Mouse (Mus musculus) frontal cortex, postnatal 10 days (tissue): ENCODE measurements around the gene C1ql4.
"Not testable (repeated sequence)": the region's sequence is repeated elsewhere in the genome, so short reads cannot be mapped to it uniquely, and the experiment has no call there.

Source experiments
- DNase-seq, 2 experiments: peaks; one replicate each; pipeline ENCODE4 v3.0.0; 2022; ENCODE audit warnings: low spot score in 2 of 2, mixed read lengths in 1 of 2

C1ql4 gene

DNA sequence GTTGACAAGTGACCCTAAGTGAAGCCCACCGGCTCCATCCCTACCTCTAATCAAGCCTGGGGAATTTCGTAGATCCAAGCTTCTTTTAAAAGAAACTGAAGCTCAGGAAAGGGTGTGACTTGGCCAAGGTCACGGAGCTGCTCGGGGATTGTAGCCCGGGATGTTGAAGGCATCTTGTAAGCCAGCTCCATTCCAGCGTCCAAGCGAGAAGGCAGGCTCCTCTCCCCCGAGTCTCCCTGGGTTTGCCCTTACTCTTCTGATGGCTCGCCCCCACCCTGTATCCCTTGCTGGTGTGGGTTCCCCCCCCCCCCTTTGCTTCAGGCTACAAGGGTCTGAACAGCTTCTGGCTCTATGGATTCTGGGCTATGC is 10.9 kb upstream of the C1ql4 start:
- no peak for DNase-seq

DNA sequence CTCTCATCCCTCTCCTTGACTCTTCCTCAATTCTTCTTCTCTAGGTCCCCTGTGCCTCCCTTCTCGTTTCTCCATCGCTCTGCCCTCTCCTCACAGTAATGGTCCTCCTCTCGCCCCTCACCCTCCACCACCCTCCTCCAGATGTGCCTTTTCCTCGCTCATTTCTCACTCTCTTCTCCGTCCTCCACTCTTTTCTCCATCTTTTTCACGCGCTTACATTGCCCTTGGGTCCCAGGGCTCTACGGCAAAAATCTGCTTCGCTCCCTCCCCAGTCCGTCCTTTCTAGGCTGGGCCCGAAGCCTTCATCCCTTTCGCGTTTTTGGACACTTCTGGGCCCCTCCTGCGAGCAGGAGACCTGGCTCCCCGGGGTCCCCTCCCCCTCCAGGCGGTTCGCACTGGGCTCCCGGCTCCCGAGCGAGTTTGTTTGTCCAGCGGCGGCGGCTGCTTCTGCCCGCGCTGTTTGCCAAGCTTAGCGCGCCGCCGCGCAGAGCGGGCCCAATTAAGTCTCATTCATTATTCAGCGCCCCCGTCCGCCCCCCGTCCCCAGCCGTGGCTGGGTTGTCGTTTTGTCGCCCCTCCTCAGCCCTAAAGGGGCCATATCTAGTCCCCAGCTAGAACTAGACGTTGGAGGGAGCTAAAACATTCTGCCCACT is 10.3 kb upstream of the C1ql4 start:
- DNase-seq = no peak

DNA sequence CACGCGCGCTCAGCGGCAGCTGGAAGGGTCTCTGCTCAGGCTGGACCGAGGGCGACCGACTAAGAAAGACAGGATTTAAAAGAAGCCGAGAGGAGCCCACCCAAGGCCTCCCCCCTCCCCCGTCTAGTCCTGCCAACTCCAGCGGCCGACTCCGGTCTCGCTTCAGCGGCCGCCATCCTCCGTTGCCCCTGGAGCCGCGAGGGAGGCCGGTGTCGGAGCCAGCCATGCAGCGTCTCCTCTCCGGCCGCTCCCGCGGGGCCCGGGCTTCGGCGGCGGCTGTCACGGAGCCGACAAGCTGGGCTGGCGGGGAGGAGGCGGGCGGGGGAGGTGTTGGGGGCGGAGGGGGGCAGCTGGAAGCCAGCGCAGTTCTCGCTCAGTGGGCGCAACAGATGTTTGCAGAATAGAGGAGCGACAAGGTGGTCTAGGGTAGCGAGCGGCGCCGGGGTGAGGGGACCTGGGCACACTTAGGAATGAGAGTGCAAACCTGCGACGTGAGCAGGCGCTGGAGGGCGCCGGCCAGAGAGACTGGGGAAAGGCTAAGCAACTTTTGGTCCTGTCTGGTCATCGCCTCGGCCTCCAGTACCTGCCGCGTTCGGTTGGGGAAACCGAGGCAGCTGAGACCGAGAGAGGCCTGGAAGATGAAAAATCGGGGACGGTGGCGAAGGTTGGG is 9.3 kb upstream of the C1ql4 start:
- DNase-seq = no peak

DNA sequence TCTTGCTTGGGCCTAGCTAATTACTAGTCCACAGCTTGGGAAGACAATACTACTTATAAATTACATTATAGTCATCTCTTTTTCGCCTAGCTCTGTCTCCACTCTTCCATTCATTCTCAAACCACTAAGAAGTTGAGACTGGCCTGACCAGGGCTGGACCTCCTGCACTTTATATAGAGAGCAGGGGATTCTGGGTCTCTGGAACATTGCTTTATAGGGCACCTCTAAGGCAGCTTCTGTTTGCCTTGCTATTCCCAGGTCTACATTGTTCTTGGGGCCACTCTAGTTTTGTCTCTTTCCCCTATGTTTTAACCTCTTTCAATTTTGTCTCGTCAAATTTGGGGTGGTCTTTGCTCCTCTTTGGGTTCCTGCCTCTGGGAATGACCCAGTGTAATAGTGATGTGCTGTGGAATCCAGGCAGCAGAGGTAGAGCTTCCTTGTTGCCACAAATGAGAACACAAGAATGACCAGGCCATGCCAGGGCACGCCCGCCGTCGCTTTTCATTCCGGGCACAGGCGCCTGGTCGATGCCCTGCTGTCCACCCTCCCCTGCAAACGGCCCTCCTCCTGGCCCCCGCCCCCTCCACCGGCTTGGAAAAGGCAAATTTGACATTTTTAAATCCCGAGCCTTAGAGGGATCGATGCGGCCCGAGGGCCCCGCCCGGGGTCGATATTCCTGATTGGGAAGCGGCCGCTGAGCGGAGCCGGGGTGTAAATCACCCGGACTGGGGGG is 8.6 kb upstream of the C1ql4 start:
- no peak for DNase-seq

DNA sequence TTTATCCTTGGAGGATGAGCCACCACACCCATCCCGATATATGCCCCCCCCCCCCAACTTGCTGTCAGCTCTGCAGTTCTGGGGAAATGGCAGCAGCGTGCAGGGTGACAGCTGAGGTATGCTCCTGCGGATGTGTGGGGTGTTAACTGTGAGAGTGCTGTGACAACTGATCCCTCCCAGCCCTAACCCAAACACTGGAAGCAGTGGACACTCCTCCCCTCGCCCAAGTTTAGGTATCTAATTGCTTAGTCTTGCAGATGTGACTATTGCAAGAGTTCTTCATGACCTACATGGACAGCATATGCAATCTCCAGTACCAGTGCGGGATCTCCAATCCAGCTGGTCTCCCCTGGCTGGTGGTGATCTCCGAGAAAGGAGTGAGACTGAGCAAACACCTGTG is 7.7 kb upstream of the C1ql4 start:
- no peak for DNase-seq

DNA sequence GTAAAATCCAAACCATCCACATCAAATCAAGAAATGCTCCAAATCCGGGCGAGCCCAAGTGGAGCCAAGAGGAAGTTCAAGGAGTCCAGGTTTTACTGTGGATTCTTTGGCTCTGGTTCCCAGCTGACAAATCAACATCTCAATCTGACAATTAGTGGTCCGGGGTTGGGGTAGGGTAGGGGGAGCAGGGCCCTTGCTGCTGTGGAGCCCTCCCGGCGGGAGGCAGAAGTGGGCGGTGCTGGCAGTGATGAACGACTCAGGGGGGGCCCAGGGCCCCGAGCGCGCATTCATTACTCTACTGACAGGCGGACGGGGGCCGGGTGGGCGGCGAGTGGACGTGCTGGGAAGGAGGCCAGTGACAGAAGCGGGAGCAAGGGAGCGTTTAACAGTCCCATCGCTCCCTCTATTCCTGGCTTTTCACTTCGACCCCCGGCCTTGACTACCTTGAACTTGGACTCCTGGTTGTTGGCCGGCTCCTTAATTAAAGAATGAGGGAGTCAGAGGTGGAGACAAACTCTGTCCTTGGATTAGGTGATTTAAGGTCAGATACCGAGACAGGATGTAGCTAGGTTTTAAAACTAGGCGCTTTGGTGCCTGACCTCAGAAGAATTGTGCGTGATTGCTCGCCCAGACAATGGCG is 7.1 kb upstream of the C1ql4 start:
- DNase-seq = peak in 1 of 2 experiments; percentile 37

DNA sequence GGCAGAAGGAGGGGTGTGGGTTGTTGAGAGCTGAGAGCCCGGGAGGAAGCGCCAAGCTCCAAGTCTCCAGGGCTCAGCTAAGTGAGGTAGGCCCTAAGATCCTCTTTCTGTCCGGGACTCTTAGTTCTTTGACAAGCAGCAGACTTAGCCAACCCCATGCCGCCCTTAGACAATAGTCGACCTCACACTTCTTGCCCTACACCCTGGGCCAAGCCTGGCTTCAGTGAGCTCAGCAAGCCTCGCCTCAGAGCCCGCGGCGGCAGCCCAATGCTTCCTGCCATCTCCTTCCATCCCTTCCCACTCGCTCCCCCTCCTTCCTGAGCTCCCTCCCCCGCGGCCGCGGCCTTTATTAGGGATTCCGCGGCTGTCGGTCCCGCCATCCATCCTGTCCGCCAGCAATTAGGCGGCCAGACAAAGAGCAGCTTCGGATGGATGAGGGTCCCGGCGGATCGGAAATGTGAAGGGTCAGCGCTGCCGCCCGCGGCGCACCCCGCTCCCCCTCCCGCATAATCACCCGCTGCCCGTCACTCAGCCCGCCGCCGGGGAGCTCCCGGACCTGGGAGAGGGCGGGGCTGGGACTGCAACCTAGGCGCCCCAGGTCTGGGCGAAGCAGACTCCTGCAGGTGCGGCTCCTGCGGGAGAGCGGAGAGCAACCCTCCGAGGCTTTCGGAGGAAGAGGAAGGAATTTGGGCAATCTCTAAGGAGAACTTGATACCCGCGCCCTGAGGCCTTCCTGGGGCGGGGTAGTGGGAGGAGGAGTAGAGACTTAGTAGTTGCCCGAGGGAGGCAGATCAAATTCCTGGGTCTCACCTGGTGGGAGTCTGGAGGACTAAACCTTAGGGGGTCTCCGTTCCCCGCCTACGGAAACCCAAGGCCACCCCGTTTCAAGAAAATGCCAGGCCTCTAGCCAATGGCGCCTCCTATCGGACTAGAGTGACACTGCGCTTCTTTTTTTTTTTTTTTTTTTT is 6.0 kb upstream of the C1ql4 start:
- peak in 1 of 2 experiments; percentile 31 for DNase-seq

DNA sequence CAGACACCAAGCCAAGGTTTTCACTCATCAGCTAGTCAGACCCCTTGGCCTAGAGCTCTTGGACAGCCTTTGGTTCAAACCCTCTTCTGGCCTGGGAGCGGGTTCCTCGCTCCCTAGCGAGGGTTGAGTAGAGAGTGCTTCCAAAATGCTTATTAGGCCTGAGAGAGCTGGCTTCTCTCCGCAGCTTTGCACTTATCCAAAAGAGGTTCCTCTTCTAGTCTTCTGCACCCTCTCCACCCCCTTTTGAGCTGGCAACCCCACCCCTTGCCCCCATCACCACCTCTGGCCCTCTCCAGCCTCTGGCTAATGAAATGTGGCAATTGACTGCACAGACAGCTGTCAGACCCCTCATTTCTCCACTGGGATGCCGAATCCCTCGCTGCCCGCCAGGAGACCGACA is 5.3 kb upstream of the C1ql4 start, which contains the start of gene Dnajc22:
TSS of gene Dnajc22 (plus strand) at position 301 of the 400 bp plus-strand sequence.
- no peak for DNase-seq

DNA sequence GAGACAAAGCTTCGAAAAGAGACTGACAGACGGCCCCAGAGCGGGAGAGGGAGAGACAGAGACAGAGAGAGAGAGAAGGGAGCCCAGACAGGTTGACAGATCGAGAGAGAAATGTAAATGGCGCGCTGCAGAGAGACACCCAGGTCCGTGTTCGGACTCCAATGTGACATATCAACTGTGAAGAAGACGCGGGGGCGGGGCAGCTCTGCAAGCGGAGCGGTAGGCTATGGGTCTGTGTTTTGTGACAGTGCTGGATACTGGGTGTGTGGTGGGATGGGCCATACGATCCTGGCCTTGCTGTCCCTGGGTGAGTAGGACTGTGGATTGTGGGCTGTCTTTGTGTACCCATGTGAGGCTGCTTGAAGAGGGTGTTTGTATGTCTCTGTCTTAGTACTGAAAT is 1.5 kb upstream of the C1ql4 start:
- no peak for DNase-seq

DNA sequence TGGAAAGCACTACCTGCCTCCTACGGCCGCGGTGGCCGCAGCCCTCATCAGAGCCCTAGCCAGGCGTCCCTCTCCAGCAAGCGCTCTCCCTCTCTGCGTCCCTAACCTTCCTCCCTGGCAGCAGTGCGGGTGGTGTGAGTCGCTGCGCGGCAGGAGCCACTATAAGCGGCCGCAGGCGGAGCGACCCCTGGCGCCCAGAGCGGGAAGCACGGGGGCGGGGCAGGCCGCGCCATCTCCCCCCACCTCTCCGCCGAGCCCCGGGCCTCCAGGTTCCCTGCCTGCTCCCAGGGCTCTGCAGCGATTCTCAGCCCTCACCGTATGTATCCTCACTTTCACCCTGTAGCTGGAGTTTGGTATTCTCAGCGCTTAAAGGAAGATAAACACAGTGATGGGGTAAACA is 675 bp upstream of the C1ql4 start:
- DNase-seq = peak in 1 of 2 experiments; percentile 64

DNA sequence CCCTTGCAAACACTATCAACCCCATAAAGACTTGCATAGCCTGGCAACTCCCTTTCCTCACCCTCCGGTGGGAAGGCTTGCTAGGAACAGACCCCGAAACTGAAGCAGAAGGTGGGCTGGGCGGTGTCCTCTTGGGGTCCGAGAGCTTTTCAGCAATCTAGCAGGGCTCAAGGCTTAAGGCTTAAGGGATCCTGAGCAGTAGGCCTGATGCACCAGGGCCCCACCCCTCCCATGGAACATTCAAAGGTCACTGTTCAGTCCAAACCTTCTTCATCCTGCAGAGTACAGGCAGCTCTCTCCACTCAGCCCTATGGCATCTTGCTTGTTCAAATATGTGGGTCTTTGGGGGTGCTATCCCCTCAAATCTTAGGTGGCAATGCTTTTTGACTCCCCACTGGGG is 1.6 kb downstream of the C1ql4 start:
- DNase-seq = no peak

DNA sequence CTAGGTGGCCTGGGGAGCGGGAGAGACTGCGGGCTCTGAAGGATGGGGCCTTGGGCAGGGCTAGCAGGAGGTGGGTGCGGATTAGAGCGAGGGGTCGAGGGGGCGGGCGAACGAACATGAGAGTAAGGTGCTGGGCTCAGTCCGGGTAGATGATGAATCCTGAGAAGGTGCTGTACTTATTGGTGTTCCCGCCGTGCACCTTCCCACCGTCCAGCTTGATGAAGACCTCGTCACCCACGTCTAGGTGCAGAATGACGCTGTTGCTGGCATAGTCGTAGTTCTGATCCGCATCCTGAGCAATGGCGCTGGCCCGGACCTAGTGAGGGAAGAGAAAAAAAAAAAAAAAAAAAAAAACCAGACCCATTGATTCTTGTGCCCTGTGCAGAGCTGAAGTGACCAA is 3.0 kb downstream of the C1ql4 start:
- no peak for DNase-seq

DNA sequence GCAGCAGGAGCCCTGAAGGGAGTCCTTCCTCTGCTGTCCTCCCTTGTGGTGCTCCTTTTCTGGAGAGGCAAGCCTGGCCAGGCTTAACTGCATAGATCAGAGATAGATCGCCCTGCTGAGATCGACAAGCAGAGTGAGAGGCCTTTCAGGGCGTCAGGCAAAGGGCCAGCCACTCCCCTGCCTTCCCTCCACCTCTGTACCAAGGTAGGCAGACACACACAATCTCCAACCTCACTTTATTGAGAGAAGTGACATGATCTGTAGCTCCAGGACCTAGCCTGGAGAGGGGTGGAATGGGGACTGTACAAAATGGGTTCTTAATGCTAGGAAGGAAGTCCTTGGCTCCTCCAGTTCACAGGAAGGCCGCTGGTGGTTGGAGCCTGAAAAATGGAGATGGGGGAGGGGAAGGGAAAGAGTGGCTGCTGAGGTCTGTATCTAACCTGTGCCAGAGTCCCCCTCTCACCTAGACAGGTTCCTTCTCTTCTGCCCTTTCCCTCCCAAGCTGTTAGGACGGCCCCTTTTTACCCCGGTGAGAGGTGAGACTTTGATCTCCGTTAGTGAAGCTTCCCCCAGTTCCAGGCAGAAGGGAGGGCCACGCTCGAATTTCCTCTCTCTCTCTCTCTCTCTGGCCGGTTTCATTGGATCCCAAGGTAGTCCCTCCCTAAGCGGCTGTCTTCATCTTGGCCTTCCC is 3.6 kb downstream of the C1ql4 start:
- no peak for DNase-seq

DNA sequence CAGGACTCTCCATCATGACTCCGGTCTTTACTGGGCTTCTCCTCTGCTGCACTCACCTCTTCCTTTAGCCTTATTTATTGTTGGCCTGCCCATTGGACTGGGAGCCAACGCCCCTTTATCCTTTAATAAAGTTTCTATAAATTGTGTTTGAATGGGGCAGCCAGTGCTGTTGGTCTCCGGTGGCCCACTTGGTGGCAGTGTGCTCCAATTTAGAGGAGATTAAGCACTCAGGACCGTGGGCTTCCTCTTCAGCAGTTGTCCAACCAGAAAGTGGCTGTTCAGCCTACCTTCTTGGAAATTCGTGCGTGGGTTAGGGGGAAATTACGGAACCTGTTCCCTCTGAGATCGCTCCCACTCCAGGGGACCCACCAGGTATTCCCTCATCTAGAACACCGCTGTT is 4.4 kb downstream of the C1ql4 start:
- peak in 1 of 2 experiments; percentile 41 for DNase-seq

DNA sequence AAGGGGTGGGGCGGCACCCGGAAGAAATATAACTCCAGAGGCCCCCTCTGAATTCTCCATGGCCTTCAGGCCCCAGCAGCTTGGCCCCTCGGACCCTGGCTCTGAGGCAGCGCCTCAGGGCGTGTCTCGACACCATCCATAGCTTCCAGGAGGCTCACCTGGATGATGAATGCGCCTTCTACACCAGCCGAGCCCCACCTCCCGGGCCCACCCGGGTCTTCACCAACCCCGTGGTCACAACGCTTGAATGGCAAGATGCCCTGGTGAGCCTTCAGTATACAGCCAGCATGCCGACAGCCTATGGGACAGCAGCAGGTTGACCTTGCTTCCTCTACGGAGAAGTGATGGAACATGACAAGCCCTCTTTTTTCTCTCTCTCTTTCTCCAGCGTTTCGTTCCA is 4.8 kb downstream of the C1ql4 start:
- DNase-seq = no peak

DNA sequence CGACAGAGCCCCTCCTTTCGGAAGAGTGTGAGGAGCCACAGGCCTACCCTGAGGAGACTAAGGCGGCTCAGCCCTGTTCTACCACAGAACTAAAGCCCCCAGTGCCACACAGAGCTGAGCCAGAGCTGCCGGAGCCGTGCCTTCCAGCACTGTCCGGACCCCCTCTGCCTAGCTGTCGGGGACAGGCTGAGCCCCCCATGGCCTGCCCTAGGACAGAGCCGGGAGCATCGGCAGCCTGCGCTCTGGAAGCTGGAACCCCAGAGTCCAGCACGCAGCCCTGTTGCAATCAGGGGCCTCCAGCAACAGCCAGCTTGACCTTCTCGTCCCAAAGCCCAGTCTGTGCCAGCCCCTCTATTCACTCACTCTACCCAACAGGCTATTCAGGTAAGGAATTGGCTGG is 5.3 kb downstream of the C1ql4 start:
- DNase-seq = no peak

DNA sequence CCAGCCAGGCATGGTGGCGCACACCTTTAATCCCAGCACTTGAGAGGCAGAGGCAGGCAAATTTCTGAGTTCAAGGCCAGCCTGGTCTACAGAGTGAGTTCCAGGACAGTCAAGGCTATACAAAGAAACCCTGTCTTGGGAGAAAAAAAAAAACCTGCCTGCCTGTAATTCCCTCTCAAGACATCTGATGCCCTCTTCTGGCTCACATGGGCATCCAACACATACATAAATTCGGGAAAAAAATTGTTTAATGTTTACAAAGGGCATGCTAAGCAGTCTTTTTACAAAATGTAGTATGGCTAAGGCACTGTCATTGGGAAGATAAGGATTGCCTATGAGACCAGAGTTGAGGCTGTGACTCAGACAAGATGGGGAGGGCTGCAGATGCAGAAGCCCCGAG is 7.8 kb downstream of the C1ql4 start:
- DNase-seq = no peak

DNA sequence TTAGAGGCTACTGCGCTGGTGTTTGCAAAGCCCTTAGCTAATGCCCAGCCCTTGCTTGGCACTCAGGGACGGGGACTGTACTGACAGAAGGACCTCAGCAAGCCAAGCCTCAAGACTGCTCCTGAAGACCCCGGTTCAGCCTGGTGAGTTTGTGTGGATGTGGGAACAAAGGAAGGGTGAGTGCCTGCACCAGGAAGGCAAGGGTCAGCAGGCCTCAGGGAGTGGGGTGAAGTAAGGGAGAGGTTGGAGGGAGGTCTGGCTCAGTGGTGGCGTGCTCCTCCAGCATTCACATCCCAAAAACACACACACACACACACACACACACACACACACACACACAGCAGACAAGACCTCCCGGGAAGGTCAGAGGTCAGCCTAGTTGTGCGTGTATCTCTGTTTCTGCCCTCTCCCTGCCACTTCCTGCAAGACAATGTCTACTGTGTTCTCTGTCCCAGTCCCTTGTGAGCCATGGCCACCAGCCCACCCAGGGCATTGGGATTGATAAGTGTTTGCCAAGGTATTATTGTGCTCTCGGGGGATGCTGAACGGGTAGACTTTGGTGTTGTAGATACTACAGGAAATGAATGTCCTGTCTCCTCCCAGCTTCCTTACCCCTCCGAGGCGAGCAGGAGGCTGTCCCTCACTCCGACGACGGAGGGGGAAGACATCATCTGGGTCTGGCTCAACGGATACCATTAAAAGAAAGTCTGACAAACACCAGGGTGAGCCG is 9.3 kb downstream of the C1ql4 start:
- no peak for DNase-seq

DNA sequence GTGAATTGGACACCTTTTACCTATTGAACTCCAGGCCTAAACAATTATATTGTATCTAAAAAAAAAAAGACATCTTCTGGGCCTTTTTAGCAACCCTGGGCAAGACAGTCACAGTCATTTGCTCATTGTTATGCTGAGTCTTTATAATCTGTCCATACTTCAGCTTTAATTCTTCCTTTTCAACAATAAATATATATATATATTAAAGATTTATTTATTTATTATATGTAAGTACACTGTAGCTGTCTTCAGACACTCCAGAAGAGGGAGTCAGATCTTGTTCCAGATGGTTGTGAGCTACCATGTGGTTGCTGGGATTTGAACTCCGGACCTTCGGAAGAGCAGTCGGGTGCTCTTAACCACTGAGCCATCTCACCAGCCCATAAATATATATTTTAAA is 11.6 kb downstream of the C1ql4 start:
- not testable (repeated sequence) for DNase-seq
